Comparison of ENCODE assay signal across 10 mouse cellular contexts in genomic region chr4:73444715-73445114, GRCm38 (mm10). TPM values are rescaled to one million over a fixed set of nuclear protein-coding genes. Genes with fewer than 3 reads are reported as not detected.
A peak's percentile ranks its signal among the peaks of the same experiment; 100 is the strongest.
DNase-seq lines count a peak whose midpoint lies in the region; ATAC-seq and TF ChIP-seq lines count a peak whose summit lies in the region.
"Had no signal": no experiment of that assay in that cellular context is flagged by ENCODE, and none has a peak within 500 bp of the region (broad histone marks: within the 10 kb centered on the region; RNA-seq: fewer than 3 reads in every experiment).

No protein-coding gene starts in this region.

- no peak overlapping the region for H3K4me2 ChIP-seq in hindbrain, embryonic 14.5 days (replicated peaks)
- no peak overlapping the region for H3K4me2 ChIP-seq in midbrain, embryonic 15.5 days
- H3K4me2 ChIP-seq: heart, embryonic 15.5 days had no signal

- no peak overlapping the region for H3K4me3 ChIP-seq in hindbrain, embryonic 10.5 days
- no peak overlapping the region for H3K4me3 ChIP-seq in hindbrain, embryonic 14.5 days (replicated peaks; ENCODE audit: low read length)
- H3K4me3 ChIP-seq in ES-Bruce4 (ENCODE audit: low read depth, low read length), result no peak overlapping the region
- no peak overlapping the region for H3K4me3 ChIP-seq in embryonic facial prominence, embryonic 10.5 days
- H3K4me3 ChIP-seq in midbrain, embryonic 15.5 days, result no peak overlapping the region
- H3K4me3 ChIP-seq: heart, embryonic 15.5 days; myocyte had no signal

- no peak for ATAC-seq in hindbrain, embryonic 14.5 days (ENCODE audit: low FRiP score)
- ATAC-seq in midbrain, embryonic 15.5 days (replicated peaks), result 0 out of 2 replicates have a peak, but pooled peaks have one; percentile 37

- DNase-seq in hindbrain, embryonic 10.5 days (ENCODE audit: low spot score), result peak; percentile 18
- no peak for DNase-seq in hindbrain, embryonic 14.5 days (ENCODE audit: low spot score)
- DNase-seq in embryonic facial prominence, embryonic 10.5 days (ENCODE audit: low spot score), result peak; percentile 48
- DNase-seq in kidney, postnatal 14 days, result peak; percentile 13
- DNase-seq in thymus, postnatal 10 days (ENCODE audit: low spot score in 2 of 2), result no peak
- DNase-seq in urinary bladder, postnatal 10 days (ENCODE audit: low spot score), result no peak

- no peak overlapping the region for H3K9ac ChIP-seq in hindbrain, embryonic 14.5 days
- H3K9ac ChIP-seq in ES-Bruce4 (ENCODE audit: low read depth, poor library complexity, severe bottlenecking), result no peak overlapping the region
- H3K9ac ChIP-seq in midbrain, embryonic 15.5 days, result no peak overlapping the region
- H3K9ac ChIP-seq: heart, embryonic 15.5 days had no signal

- H3K36me3 ChIP-seq in hindbrain, embryonic 10.5 days, result no peaks in the 10 kb centered on the region
- H3K36me3 ChIP-seq in hindbrain, embryonic 14.5 days (replicated peaks; ENCODE audit: control insufficient read depth, insufficient read depth), result no peaks in the 10 kb centered on the region
- H3K36me3 ChIP-seq in ES-Bruce4 (ENCODE audit: control insufficient read depth, insufficient read depth, low read length, poor library complexity, severe bottlenecking), result no peaks in the 10 kb centered on the region
- no peaks in the 10 kb centered on the region for H3K36me3 ChIP-seq in embryonic facial prominence, embryonic 10.5 days (replicated peaks)
- H3K36me3 ChIP-seq in midbrain, embryonic 15.5 days (replicated peaks), result no peaks in the 10 kb centered on the region
- H3K36me3 ChIP-seq: heart, embryonic 15.5 days had no signal

- H3K27ac ChIP-seq in hindbrain, embryonic 10.5 days, result no peak overlapping the region
- H3K27ac ChIP-seq in hindbrain, embryonic 14.5 days, result no peak overlapping the region
- no peak overlapping the region for H3K27ac ChIP-seq in ES-Bruce4 (ENCODE audit: insufficient read depth, low read length)
- no peak overlapping the region for H3K27ac ChIP-seq in embryonic facial prominence, embryonic 10.5 days (replicated peaks)
- H3K27ac ChIP-seq in midbrain, embryonic 15.5 days, result no peak overlapping the region
- H3K27ac ChIP-seq: heart, embryonic 15.5 days had no signal

- TF ChIP-seq EP300 in ES-Bruce4 (IDR thresholded peaks at IDR 0.05; ENCODE audit: insufficient read depth, low read depth, low read length), result no peak

- WGBS in hindbrain, embryonic 10.5 days, result 68% methylated on average over 7 of the region's 7 CpGs
- 66% methylated on average over 7 of the region's 7 CpGs for WGBS in hindbrain, embryonic 14.5 days
- 62% methylated on average over 7 of the region's 7 CpGs for WGBS in embryonic facial prominence, embryonic 10.5 days
- 55% methylated on average over 7 of the region's 7 CpGs for WGBS in midbrain, embryonic 15.5 days

- H3K9me3 ChIP-seq in hindbrain, embryonic 10.5 days, result no peaks in the 10 kb centered on the region
- H3K9me3 ChIP-seq in hindbrain, embryonic 14.5 days (ENCODE audit: control insufficient read depth, low read length), result no peaks in the 10 kb centered on the region
- no peaks in the 10 kb centered on the region for H3K9me3 ChIP-seq in ES-Bruce4 (replicated peaks; ENCODE audit: control insufficient read depth, insufficient read depth, low read length, poor library complexity, severe bottlenecking)
- H3K9me3 ChIP-seq in embryonic facial prominence, embryonic 10.5 days, result no peaks in the 10 kb centered on the region
- no peaks in the 10 kb centered on the region for H3K9me3 ChIP-seq in midbrain, embryonic 15.5 days
- H3K9me3 ChIP-seq: heart, embryonic 15.5 days had no signal

- TF ChIP-seq POLR2A in ES-Bruce4 (IDR thresholded peaks at IDR 0.05; ENCODE audit: insufficient read depth, low read length), result no peak

- no peaks in the 10 kb centered on the region for H3K27me3 ChIP-seq in hindbrain, embryonic 10.5 days (ENCODE audit: insufficient read depth, poor library complexity, severe bottlenecking)
- H3K27me3 ChIP-seq in hindbrain, embryonic 14.5 days (ENCODE audit: control insufficient read depth, insufficient read depth, low read length), result no peaks in the 10 kb centered on the region
- H3K27me3 ChIP-seq in ES-Bruce4 (ENCODE audit: control insufficient read depth, insufficient read depth, low read length, poor library complexity, severe bottlenecking), result no peaks in the 10 kb centered on the region
- no peaks in the 10 kb centered on the region for H3K27me3 ChIP-seq in embryonic facial prominence, embryonic 10.5 days (replicated peaks; ENCODE audit: low read depth, poor library complexity, severe bottlenecking)
- no peaks in the 10 kb centered on the region for H3K27me3 ChIP-seq in midbrain, embryonic 15.5 days (replicated peaks)
- H3K27me3 ChIP-seq: heart, embryonic 15.5 days had no signal

- H3K4me1 ChIP-seq in hindbrain, embryonic 10.5 days (replicated peaks), result no peaks in the 10 kb centered on the region
- no peaks in the 10 kb centered on the region for H3K4me1 ChIP-seq in hindbrain, embryonic 14.5 days (replicated peaks; ENCODE audit: control insufficient read depth, insufficient read depth, low read length)
- no peaks in the 10 kb centered on the region for H3K4me1 ChIP-seq in ES-Bruce4 (ENCODE audit: control insufficient read depth, insufficient read depth, low read length)
- H3K4me1 ChIP-seq in embryonic facial prominence, embryonic 10.5 days, result no peaks in the 10 kb centered on the region
- no peaks in the 10 kb centered on the region for H3K4me1 ChIP-seq in midbrain, embryonic 15.5 days
- H3K4me1 ChIP-seq: heart, embryonic 15.5 days had no signal

- TF ChIP-seq CTCF in ES-Bruce4 (IDR thresholded peaks at IDR 0.05; ENCODE audit: low read depth, low read length), result peak; percentile 69

RNA-seq across cellular contexts. Expression of gene Gm11487, which starts 39.8 kb away (rescaled TPM):
- polyA plus RNA-seq in hindbrain, embryonic 10.5 days (2016; fragmentation: Nextera tagmentation; extraction: Ambion mirVana), result not detected in 2 replicates
- polyA plus RNA-seq in hindbrain, embryonic 14.5 days (2014; fragmentation: Nextera tagmentation; extraction: Ambion mirVana), result not detected in 2 replicates
- polyA plus RNA-seq in ES-Bruce4 (2011; ENCODE audit: insufficient read depth, insufficient read length, low read depth, missing spikeins), result not detected in 2 replicates
- not detected in 2 replicates for polyA plus RNA-seq in embryonic facial prominence, embryonic 10.5 days (2016; fragmentation: Nextera tagmentation; extraction: Ambion mirVana)
- not detected in 2 replicates for polyA plus RNA-seq in midbrain, embryonic 15.5 days (2015; fragmentation: Nextera tagmentation; extraction: Ambion mirVana)
- polyA plus RNA-seq: heart, embryonic 15.5 days; myocyte had no signal

Comparison
In these comparisons a context has a peak if more than half of its experiments do, and no peak if none do; other contexts are left out.
1. DNase-seq: peak in hindbrain, embryonic 10.5 days (single experiment), embryonic facial prominence, embryonic 10.5 days (single experiment) and kidney, postnatal 14 days (single experiment); none in hindbrain, embryonic 14.5 days (single experiment), thymus, postnatal 10 days (0 of 2) and urinary bladder, postnatal 10 days (single experiment).